Mouse (Mus musculus) forebrain, embryonic 15.5 days (tissue): Measurements from ENCODE around the gene Pkp4. TPM values are rescaled to one million over a fixed set of nuclear protein-coding genes. Genes with fewer than 3 reads are reported as not detected.

Source experiments
- ATAC-seq: fragments of 200-750 bp; cut with Nextera tagmentation; replicated peaks from 2 replicates; pipeline ENCODE4 v1.8.0; 2017; ENCODE audit warnings: mild to moderate bottlenecking, moderate TSS enrichment, moderate library complexity
- H3K27ac ChIP-seq: fragments of 300-500 bp; sonication (generic); replicated peaks from 2 replicates; pipeline ENCODE4 v1.5.1; 2015; ENCODE audit warnings: mild to moderate bottlenecking, inconsistent platforms
- H3K27me3 ChIP-seq: fragments of 300-500 bp; sonication (generic); 2 replicates; pipeline ENCODE4 v1.6.1; 2015; ENCODE audit warnings: inconsistent platforms
- H3K36me3 ChIP-seq: fragments of 300-500 bp; sonication (generic); 2 replicates; pipeline ENCODE4 v1.6.1; 2015; ENCODE audit warnings: mild to moderate bottlenecking, inconsistent platforms
- H3K4me1 ChIP-seq: fragments of 300-500 bp; sonication (generic); 2 replicates; pipeline ENCODE4 v1.6.1; 2015; ENCODE audit warnings: inconsistent platforms
- H3K4me2 ChIP-seq: fragments of 300-500 bp; sonication (generic); replicated peaks from 2 replicates; pipeline ENCODE4 v1.6.1; 2015; ENCODE audit warnings: mild to moderate bottlenecking, inconsistent platforms
- H3K4me3 ChIP-seq: fragments of 300-500 bp; sonication (generic); 2 replicates; pipeline ENCODE4 v1.5.1; 2015; ENCODE audit warnings: mild to moderate bottlenecking, inconsistent platforms
- H3K9ac ChIP-seq: fragments of 300-500 bp; sonication (generic); replicated peaks from 2 replicates; pipeline ENCODE4 v1.6.1; 2015; ENCODE audit warnings: mild to moderate bottlenecking, inconsistent platforms
- H3K9me3 ChIP-seq: fragments of 300-500 bp; sonication (generic); 2 replicates; pipeline ENCODE4 v1.6.1; 2016; ENCODE audit warnings: inconsistent platforms
- WGBS: fragments of 180-500 bp; shearing (Covaris S2); methylation state at CpG from one replicate; pipeline ENCODE4 v1.1.7; 2015; ENCODE audit warnings: mixed read lengths; 5-methylcytosine and 5-hydroxymethylcytosine counted together
- polyA plus RNA-seq: library from polyadenylated mRNA; unstranded; fragments of >200 nt; fragmentation: Nextera tagmentation; extraction: Ambion mirVana; gene quantifications from 2 replicates; pipeline ENCODE4 v1.2.1, GENCODE M21; 2015

Gene Pkp4
- polyA plus RNA-seq, 1 experiment from 2014 or later = 23.9 TPM

- no peak for ATAC-seq
- H3K27me3 ChIP-seq = no peaks in the 10 kb centered on the region
- no peak overlapping the region for H3K4me3 ChIP-seq
- H3K27ac ChIP-seq = no peak overlapping the region
- no peaks in the 10 kb centered on the region for H3K9me3 ChIP-seq
- H3K36me3 ChIP-seq = 0 out of 2 replicates have a peak, but pooled peaks cover 6% of the 10 kb centered on the region
- 95% methylated on average over 6 of the region's 6 CpGs for WGBS
- no peak overlapping the region for H3K9ac ChIP-seq
- no peak overlapping the region for H3K4me2 ChIP-seq
- H3K4me1 ChIP-seq = peaks cover 8% of the 10 kb centered on the region
Observed at GRCm38 (mm10) chr2:59186966-59187365, 26.3 kb downstream of the Pkp4 start.

- Histone ChIP-seq H3K27me3 (no peaks in the 10 kb centered on the region), H3K27ac (0 out of 2 replicates have a peak overlapping the region, but pooled peaks have one; percentile 14), H3K4me2 (no peak overlapping the region), H3K4me3 (no peak overlapping the region), H3K4me1 (peaks cover 8% of the 10 kb centered on the region), H3K36me3 (0 out of 2 replicates have a peak, but pooled peaks cover 6% of the 10 kb centered on the region), H3K9ac (no peak overlapping the region), H3K9me3 (no peaks in the 10 kb centered on the region)
- peak; percentile 59; the same call in 1 of the 2 replicates for ATAC-seq
- 86% methylated on average over 8 of the region's 8 CpGs for whole genome bisulfite sequencing
Observed at GRCm38 (mm10) chr2:59188306-59188705, 27.7 kb downstream of the Pkp4 start.

- Histone ChIP-seq H3K9me3 (no peaks in the 10 kb centered on the region), H3K27ac (no peak overlapping the region), H3K27me3 (no peaks in the 10 kb centered on the region), H3K36me3 (0 out of 2 replicates have a peak, but pooled peaks cover 6% of the 10 kb centered on the region), H3K4me1 (peaks cover 8% of the 10 kb centered on the region), H3K9ac (no peak overlapping the region), H3K4me3 (no peak overlapping the region), H3K4me2 (no peak overlapping the region)
- no peak for ATAC-seq
- WGBS = 75% methylated on average over 5 of the region's 5 CpGs
Observed at GRCm38 (mm10) chr2:59189661-59190185, 29.1 kb downstream of the Pkp4 start.

GRCm38 (mm10) chr2:59190186-59190585, 29.5 kb downstream of the Pkp4 start:
- 0 out of 2 replicates have a peak, but pooled peaks cover 6% of the 10 kb centered on the region for H3K36me3 ChIP-seq
- no peak for ATAC-seq
- no peaks in the 10 kb centered on the region for H3K9me3 ChIP-seq
- H3K27me3 ChIP-seq = no peaks in the 10 kb centered on the region
- WGBS = 92% methylated on average over 10 of the region's 10 CpGs
- H3K27ac ChIP-seq = no peak overlapping the region
- H3K4me2 ChIP-seq = no peak overlapping the region
- no peak overlapping the region for H3K4me3 ChIP-seq
- H3K4me1 ChIP-seq = peaks cover 8% of the 10 kb centered on the region
- no peak overlapping the region for H3K9ac ChIP-seq

GRCm38 (mm10) chr2:59191466-59191865, 30.8 kb downstream of the Pkp4 start:
- WGBS = 75% methylated on average over 8 of the region's 8 CpGs
- peak; percentile 51; the same call in 1 of the 2 replicates for ATAC-seq

GRCm38 (mm10) chr2:59193117-59193516, 32.5 kb downstream of the Pkp4 start:
- 77% methylated on average over 5 of the region's 5 CpGs for WGBS

More at GRCm38 (mm10) chr2:59191466-59191865, 30.8 kb downstream of the Pkp4 start:
- H3K4me3 ChIP-seq = no peak overlapping the region
- H3K27ac ChIP-seq = no peak overlapping the region
- 0 out of 2 replicates have a peak, but pooled peaks cover 6% of the 10 kb centered on the region for H3K36me3 ChIP-seq
- no peak overlapping the region for H3K4me2 ChIP-seq
- no peaks in the 10 kb centered on the region for H3K27me3 ChIP-seq
- peaks cover 8% of the 10 kb centered on the region for H3K4me1 ChIP-seq
- no peaks in the 10 kb centered on the region for H3K9me3 ChIP-seq
- H3K9ac ChIP-seq = no peak overlapping the region

GRCm38 (mm10) chr2:59197156-59197555, 36.5 kb downstream of the Pkp4 start:
- no peaks in the 10 kb centered on the region for H3K36me3 ChIP-seq
- H3K4me1 ChIP-seq = 0 out of 2 replicates have a peak, but pooled peaks cover 3% of the 10 kb centered on the region
- no peak overlapping the region for H3K27ac ChIP-seq
- H3K4me3 ChIP-seq = no peak overlapping the region
- ATAC-seq = no peak
- no peaks in the 10 kb centered on the region for H3K27me3 ChIP-seq
- no peaks in the 10 kb centered on the region for H3K9me3 ChIP-seq
- 90% methylated on average over 4 of the region's 4 CpGs for WGBS
- no peak overlapping the region for H3K4me2 ChIP-seq
- H3K9ac ChIP-seq = no peak overlapping the region

More at GRCm38 (mm10) chr2:59193117-59193516, 32.5 kb downstream of the Pkp4 start:
- Histone ChIP-seq H3K27ac (no peak overlapping the region), H3K36me3 (no peaks in the 10 kb centered on the region), H3K4me1 (peaks cover 8% of the 10 kb centered on the region), H3K4me2 (no peak overlapping the region), H3K27me3 (no peaks in the 10 kb centered on the region), H3K9me3 (no peaks in the 10 kb centered on the region), H3K9ac (no peak overlapping the region), H3K4me3 (no peak overlapping the region)
- ATAC-seq = no peak

- no peak for ATAC-seq
- Histone ChIP-seq H3K36me3 (no peaks in the 10 kb centered on the region), H3K27me3 (no peaks in the 10 kb centered on the region), H3K4me2 (no peak overlapping the region), H3K9ac (no peak overlapping the region), H3K9me3 (no peaks in the 10 kb centered on the region), H3K4me1 (0 out of 2 replicates have a peak, but pooled peaks cover 9% of the 10 kb centered on the region), H3K27ac (no peak overlapping the region), H3K4me3 (no peak overlapping the region)
- WGBS = 93% methylated on average over 5 of the region's 5 CpGs
Observed at GRCm38 (mm10) chr2:59199476-59199976, 38.9 kb downstream of the Pkp4 start.

GRCm38 (mm10) chr2:59200511-59200910, 39.9 kb downstream of the Pkp4 start:
- Histone ChIP-seq H3K9me3 (no peaks in the 10 kb centered on the region), H3K36me3 (no peaks in the 10 kb centered on the region), H3K4me3 (no peak overlapping the region), H3K4me1 (peaks cover 12% of the 10 kb centered on the region; the same call in 1 of the 2 replicates), H3K27ac (no peak overlapping the region), H3K4me2 (no peak overlapping the region), H3K27me3 (no peaks in the 10 kb centered on the region), H3K9ac (no peak overlapping the region)
- 52% methylated on average over 3 of the region's 3 CpGs for WGBS
- ATAC-seq = no peak

GRCm38 (mm10) chr2:59202930-59203329, 42.3 kb downstream of the Pkp4 start:
- Histone ChIP-seq H3K4me2 (no peak overlapping the region), H3K9ac (no peak overlapping the region), H3K36me3 (no peaks in the 10 kb centered on the region), H3K27me3 (no peaks in the 10 kb centered on the region), H3K4me3 (no peak overlapping the region), H3K9me3 (no peaks in the 10 kb centered on the region), H3K4me1 (peaks cover 12% of the 10 kb centered on the region; the same call in 1 of the 2 replicates), H3K27ac (no peak overlapping the region)
- 75% methylated on average over 5 of the region's 5 CpGs for WGBS
- ATAC-seq = no peak

- ATAC-seq = no peak
Observed at GRCm38 (mm10) chr2:59203627-59204425, 43.2 kb downstream of the Pkp4 start.

GRCm38 (mm10) chr2:59205092-59205491, 44.4 kb downstream of the Pkp4 start:
- ATAC-seq = no peak
- Histone ChIP-seq H3K4me1 (peaks cover 12% of the 10 kb centered on the region; the same call in 1 of the 2 replicates), H3K4me2 (no peak overlapping the region), H3K27ac (no peak overlapping the region), H3K9me3 (no peaks in the 10 kb centered on the region), H3K36me3 (no peaks in the 10 kb centered on the region), H3K27me3 (no peaks in the 10 kb centered on the region), H3K4me3 (no peak overlapping the region), H3K9ac (no peak overlapping the region)
- WGBS = 93% methylated on average over 9 of the region's 9 CpGs

More at GRCm38 (mm10) chr2:59203627-59204425, 43.2 kb downstream of the Pkp4 start:
- H3K9ac ChIP-seq = no peak overlapping the region
- no peaks in the 10 kb centered on the region for H3K27me3 ChIP-seq
- no peaks in the 10 kb centered on the region for H3K9me3 ChIP-seq
- H3K27ac ChIP-seq = no peak overlapping the region
- peaks cover 12% of the 10 kb centered on the region; the same call in 1 of the 2 replicates for H3K4me1 ChIP-seq
- H3K36me3 ChIP-seq = no peaks in the 10 kb centered on the region
- 65% methylated on average over 3 of the region's 3 CpGs for WGBS
- H3K4me2 ChIP-seq = no peak overlapping the region
- no peak overlapping the region for H3K4me3 ChIP-seq
